ENCODE assay signal across 7 mouse cellular contexts in genomic region chr4:119932549-119933257, GRCm38 (mm10).
A peak's percentile ranks its signal among the peaks of the same experiment; 100 is the strongest.
DNase-seq lines count a peak whose midpoint lies in the region; ATAC-seq and TF ChIP-seq lines count a peak whose summit lies in the region.

No protein-coding gene starts in this region.

- H3K4me2 ChIP-seq in hindbrain, postnatal 0 days (ENCODE audit: low read depth, low read length), result no peak overlapping the region

- no peak overlapping the region for H3K4me3 ChIP-seq in hindbrain, postnatal 0 days (ENCODE audit: low read length)

- no peaks in the 10 kb centered on the region for H3K27me3 ChIP-seq in hindbrain, postnatal 0 days (ENCODE audit: insufficient read depth, low read length)

- ATAC-seq in hindbrain, postnatal 0 days, result peak; percentile 50; the same call in 1 of the 2 replicates

- peak overlapping the region; percentile 56; the same call in 1 of the 2 replicates for H3K27ac ChIP-seq in hindbrain, postnatal 0 days

- peaks cover 22% of the 10 kb centered on the region for H3K4me1 ChIP-seq in hindbrain, postnatal 0 days (ENCODE audit: insufficient read depth, low read length)

- TF ChIP-seq CTCF in hindbrain, postnatal 0 days (IDR thresholded peaks at IDR 0.05; ENCODE audit: low read depth), result no peak

- DNase-seq in kidney, postnatal 14 days, result peak; percentile 12
- no peak for DNase-seq in kidney, adult 18-20 months
- DNase-seq in embryo, embryonic 10.5 days (ENCODE audit: low spot score), result peak; percentile 70
- peak; percentile 46 for DNase-seq in hindbrain, postnatal 0 days (ENCODE audit: low spot score)
- peak; percentile 41 for DNase-seq in right cerebral cortex, postnatal 14 days
- DNase-seq in lung, postnatal 4 days, result no peak
- no peak for DNase-seq in cerebellum, adult 9-10 months

- no peaks in the 10 kb centered on the region for H3K9me3 ChIP-seq in hindbrain, postnatal 0 days (ENCODE audit: low read length)

- no peaks in the 10 kb centered on the region for H3K36me3 ChIP-seq in hindbrain, postnatal 0 days (ENCODE audit: insufficient read depth, low read length)

- WGBS in hindbrain, postnatal 0 days, result 27% methylated on average over 13 of the region's 13 CpGs

- H3K9ac ChIP-seq in hindbrain, postnatal 0 days (replicated peaks; ENCODE audit: low read length), result no peak overlapping the region

Comparison
In these comparisons a context has a peak if more than half of its experiments do, and no peak if none do; other contexts are left out.
1. DNase-seq: peak in kidney, postnatal 14 days (single experiment), embryo, embryonic 10.5 days (single experiment), hindbrain, postnatal 0 days (single experiment) and right cerebral cortex, postnatal 14 days (single experiment); none in kidney, adult 18-20 months (single experiment), lung, postnatal 4 days (0 of 2) and cerebellum, adult 9-10 months (single experiment).